Mouse (Mus musculus) embryonic facial prominence, embryonic 14.5 days (tissue): ENCODE data around the gene Ric8b. TPM values are rescaled to one million over a fixed set of nuclear protein-coding genes. Genes with fewer than 3 reads are reported as not detected.

Experiments
- ATAC-seq: fragments of 200-750 bp; cut with Nextera tagmentation; 2 replicates; pipeline ENCODE4 v1.8.0; 2017; ENCODE audit warnings: low read depth, moderate number of reproducible peaks, moderate TSS enrichment
- DNase-seq: peaks from one replicate; pipeline ENCODE4 v3.0.0-alpha.2; 2015; ENCODE audit warnings: low spot score
- H3K27ac ChIP-seq: fragments of 300-500 bp; sonication (generic); replicated peaks from 2 replicates; pipeline ENCODE4 v1.5.1; 2014; ENCODE audit warnings: low read depth, mild to moderate bottlenecking, low read length, moderate library complexity
- H3K27me3 ChIP-seq: fragments of 300-500 bp; sonication (generic); replicated peaks from 2 replicates; pipeline ENCODE4 v1.6.1; 2014; ENCODE audit warnings: low read length; ENCODE audit not compliant: control insufficient read depth, insufficient read depth
- H3K36me3 ChIP-seq: fragments of 300-500 bp; sonication (generic); 2 replicates; pipeline ENCODE4 v1.6.1; 2014; ENCODE audit warnings: low read length, mixed read lengths; ENCODE audit not compliant: control insufficient read depth, insufficient read depth
- H3K4me1 ChIP-seq: fragments of 300-500 bp; sonication (generic); 2 replicates; pipeline ENCODE4 v1.6.1; 2014; ENCODE audit warnings: antibody characterized with exemption, low read length; ENCODE audit not compliant: control insufficient read depth, insufficient read depth
- H3K4me2 ChIP-seq: fragments of 300-500 bp; sonication (generic); 2 replicates; pipeline ENCODE4 v1.6.1; 2014; ENCODE audit warnings: low read depth, mild to moderate bottlenecking, low read length, moderate library complexity, mixed read lengths
- H3K4me3 ChIP-seq: fragments of 300-500 bp; sonication (generic); 2 replicates; pipeline ENCODE4 v1.5.1; 2014; ENCODE audit warnings: low read depth, mild to moderate bottlenecking, low read length
- H3K9ac ChIP-seq: fragments of 300-500 bp; sonication (generic); 2 replicates; pipeline ENCODE4 v1.6.1; 2014; ENCODE audit warnings: low read depth, mild to moderate bottlenecking, low read length, moderate library complexity, mixed read lengths
- H3K9me3 ChIP-seq: fragments of 300-500 bp; sonication (generic); 2 replicates; pipeline ENCODE4 v1.6.1; 2016; ENCODE audit warnings: low read length; ENCODE audit not compliant: control insufficient read depth
- whole genome bisulfite sequencing: fragments of 180-500 bp; shearing (Covaris S2); extraction: QIAGEN DNeasy Blood & Tissue Kit; methylation state at CpG from one replicate; pipeline ENCODE4 v1.1.7; 2014; 5-methylcytosine and 5-hydroxymethylcytosine counted together
- polyA plus RNA-seq: library from polyadenylated mRNA; unstranded; fragments of >200 nt; fragmentation: Nextera tagmentation; extraction: Ambion mirVana; gene quantifications from 2 replicates; pipeline ENCODE4 v1.2.1, GENCODE M21; 2014

Ric8b gene
- polyA plus RNA-seq, 1 experiment from 2014 or later = 17.7 TPM

GRCm38 (mm10) chr10:84963126-84963525 lies 45.7 kb downstream of the Ric8b start:
- no peak overlapping the region for H3K27ac ChIP-seq
- 79% methylated on average over 5 of the region's 5 CpGs for WGBS
- H3K27me3 ChIP-seq = no peaks in the 10 kb centered on the region
- no peak overlapping the region for H3K9ac ChIP-seq
- no peak for ATAC-seq
- H3K4me2 ChIP-seq = no peak overlapping the region
- DNase-seq = no peak
- H3K9me3 ChIP-seq = no peaks in the 10 kb centered on the region
- H3K4me3 ChIP-seq = no peak overlapping the region
- peaks cover 26% of the 10 kb centered on the region; the same call in 1 of the 2 replicates for H3K36me3 ChIP-seq
- H3K4me1 ChIP-seq = no peaks in the 10 kb centered on the region

GRCm38 (mm10) chr10:84963726-84964125 lies 46.3 kb downstream of the Ric8b start:
- Histone ChIP-seq H3K36me3 (0 out of 2 replicates have a peak, but pooled peaks cover 25% of the 10 kb centered on the region), H3K9me3 (no peaks in the 10 kb centered on the region), H3K27ac (no peak overlapping the region), H3K9ac (no peak overlapping the region), H3K4me1 (no peaks in the 10 kb centered on the region), H3K4me3 (no peak overlapping the region), H3K4me2 (no peak overlapping the region), H3K27me3 (no peaks in the 10 kb centered on the region)
- WGBS = 69% methylated on average over 3 of the region's 3 CpGs
- DNase-seq = peak; percentile 77
- ATAC-seq = no peak

- no peak overlapping the region for H3K4me2 ChIP-seq
- no peak overlapping the region for H3K27ac ChIP-seq
- ATAC-seq (no peak), DNase-seq (no peak)
- H3K4me3 ChIP-seq = no peak overlapping the region
- 79% methylated on average over 2 of the region's 2 CpGs for WGBS
- peaks cover 25% of the 10 kb centered on the region for H3K36me3 ChIP-seq
- H3K4me1 ChIP-seq = no peaks in the 10 kb centered on the region
- H3K9ac ChIP-seq = no peak overlapping the region
- no peaks in the 10 kb centered on the region for H3K27me3 ChIP-seq
- H3K9me3 ChIP-seq = no peaks in the 10 kb centered on the region
These were observed 49.1 kb downstream of the Ric8b start for GRCm38 (mm10) chr10:84966542-84966941.

GRCm38 (mm10) chr10:84967645-84968044 lies 50.2 kb downstream of the Ric8b start:
- Histone ChIP-seq H3K4me3 (no peak overlapping the region), H3K9ac (no peak overlapping the region), H3K36me3 (peaks cover 36% of the 10 kb centered on the region), H3K9me3 (no peaks in the 10 kb centered on the region), H3K27me3 (no peaks in the 10 kb centered on the region), H3K4me1 (no peaks in the 10 kb centered on the region), H3K27ac (no peak overlapping the region), H3K4me2 (no peak overlapping the region)
- WGBS = 60% methylated on average over 6 of the region's 6 CpGs
- DNase-seq = peak; percentile 30
- ATAC-seq = no peak

GRCm38 (mm10) chr10:84968852-84969704 lies 51.7 kb downstream of the Ric8b start:
- Histone ChIP-seq H3K4me1 (no peaks in the 10 kb centered on the region), H3K4me2 (no peak overlapping the region), H3K9me3 (no peaks in the 10 kb centered on the region), H3K9ac (no peak overlapping the region), H3K36me3 (peaks cover 35% of the 10 kb centered on the region), H3K4me3 (no peak overlapping the region), H3K27me3 (no peaks in the 10 kb centered on the region), H3K27ac (no peak overlapping the region)
- DNase-seq (peak; percentile 51), ATAC-seq (no peak)
- WGBS = 57% methylated on average over 12 of the region's 12 CpGs

GRCm38 (mm10) chr10:84975264-84975663 lies 57.8 kb downstream of the Ric8b start:
- H3K9ac ChIP-seq = no peak overlapping the region
- H3K27ac ChIP-seq = no peak overlapping the region
- peaks cover 3% of the 10 kb centered on the region; the same call in 1 of the 2 replicates for H3K4me1 ChIP-seq
- H3K4me3 ChIP-seq = no peak overlapping the region
- H3K27me3 ChIP-seq = no peaks in the 10 kb centered on the region
- H3K4me2 ChIP-seq = no peak overlapping the region
- ATAC-seq (no peak), DNase-seq (no peak)
- WGBS = 81% methylated on average over 4 of the region's 4 CpGs
- no peaks in the 10 kb centered on the region for H3K9me3 ChIP-seq
- peaks cover 44% of the 10 kb centered on the region for H3K36me3 ChIP-seq

GRCm38 (mm10) chr10:84976588-84977351 lies 59.4 kb downstream of the Ric8b start:
- Histone ChIP-seq H3K4me2 (no peak overlapping the region), H3K4me1 (peaks cover 3% of the 10 kb centered on the region; the same call in 1 of the 2 replicates), H3K9ac (no peak overlapping the region), H3K36me3 (peaks cover 47% of the 10 kb centered on the region), H3K9me3 (no peaks in the 10 kb centered on the region), H3K27me3 (no peaks in the 10 kb centered on the region), H3K4me3 (no peak overlapping the region), H3K27ac (no peak overlapping the region)
- DNase-seq = peak; percentile 87
- 68% methylated on average over 8 of the region's 8 CpGs for WGBS
- ATAC-seq = peak; percentile 68; the same call in 1 of the 2 replicates

- peaks cover 43% of the 10 kb centered on the region for H3K36me3 ChIP-seq
- 93% methylated on average over 5 of the region's 5 CpGs for WGBS
- no peak overlapping the region for H3K4me3 ChIP-seq
- peaks cover 3% of the 10 kb centered on the region; the same call in 1 of the 2 replicates for H3K4me1 ChIP-seq
- no peak overlapping the region for H3K27ac ChIP-seq
- DNase-seq (no peak), ATAC-seq (no peak)
- H3K9ac ChIP-seq = no peak overlapping the region
- H3K4me2 ChIP-seq = no peak overlapping the region
- H3K27me3 ChIP-seq = no peaks in the 10 kb centered on the region
- H3K9me3 ChIP-seq = no peaks in the 10 kb centered on the region
These were observed 62.9 kb downstream of the Ric8b start for GRCm38 (mm10) chr10:84980291-84980690.
